Mouse (Mus musculus) MEL-GATA-1-ER (cell line): ENCODE results near the gene Myo18a.
A peak's percentile ranks its signal among the peaks of the same experiment; 100 is the strongest.

Experiments
- DNase-seq: peaks from one replicate; pipeline ENCODE4 v3.0.0-alpha.2; 2012; ENCODE audit warnings: low read depth; ENCODE audit errors: extremely low read depth

Myo18a gene

DNA sequence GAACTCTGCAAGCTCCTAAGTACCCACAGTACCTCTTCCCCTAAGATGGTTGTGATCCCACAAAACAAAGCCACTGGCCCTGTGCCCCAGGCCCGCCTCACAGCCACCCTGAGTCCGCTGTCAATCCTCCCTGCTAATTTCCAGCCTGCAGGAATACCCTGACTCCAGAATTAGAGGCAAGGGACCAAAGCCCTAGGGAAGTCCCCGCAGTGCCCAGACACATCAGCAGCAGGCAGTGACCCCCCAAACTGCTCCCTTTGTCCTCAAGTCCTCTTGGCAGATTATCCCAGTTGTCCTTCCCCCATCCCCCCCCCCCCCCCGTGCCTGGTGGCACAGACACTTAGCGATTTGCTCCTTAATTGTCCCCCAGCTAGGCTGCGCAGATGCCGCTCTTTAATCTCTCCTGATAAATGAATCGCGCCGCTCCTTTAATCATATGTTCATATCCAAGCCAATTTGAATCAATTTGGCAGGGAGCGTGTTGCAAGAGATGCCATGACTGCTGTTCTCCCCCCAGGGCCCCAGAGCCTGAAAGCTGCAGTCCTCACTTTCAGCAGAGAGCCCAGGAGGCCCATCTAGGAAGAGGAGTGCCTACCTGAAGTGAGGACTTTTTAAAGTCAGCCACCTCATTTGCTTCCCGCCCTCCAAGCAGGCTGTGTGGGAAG is 104.5 kb downstream of the Myo18a start:
- DNase-seq, result no peak

DNA sequence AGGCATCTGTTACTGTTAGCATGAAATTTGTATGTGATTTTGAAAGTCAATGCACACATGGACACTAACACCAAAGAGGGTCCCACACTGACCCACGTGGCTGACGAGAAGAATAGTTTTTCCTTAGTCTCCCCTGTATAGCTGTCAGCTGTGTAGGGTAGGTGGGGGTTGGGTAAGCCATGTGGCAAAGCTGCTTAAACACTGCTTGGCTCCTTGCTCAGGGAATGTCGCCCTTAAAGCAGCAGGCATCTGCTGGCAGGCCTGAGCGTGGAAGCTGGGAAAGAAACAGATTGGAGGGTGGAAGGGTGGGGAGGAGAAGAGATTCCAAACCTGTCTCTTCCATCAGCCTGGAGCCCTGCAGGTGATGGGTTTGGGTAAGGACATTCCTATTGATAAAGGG is 108.4 kb downstream of the Myo18a start:
- no peak for DNase-seq

DNA sequence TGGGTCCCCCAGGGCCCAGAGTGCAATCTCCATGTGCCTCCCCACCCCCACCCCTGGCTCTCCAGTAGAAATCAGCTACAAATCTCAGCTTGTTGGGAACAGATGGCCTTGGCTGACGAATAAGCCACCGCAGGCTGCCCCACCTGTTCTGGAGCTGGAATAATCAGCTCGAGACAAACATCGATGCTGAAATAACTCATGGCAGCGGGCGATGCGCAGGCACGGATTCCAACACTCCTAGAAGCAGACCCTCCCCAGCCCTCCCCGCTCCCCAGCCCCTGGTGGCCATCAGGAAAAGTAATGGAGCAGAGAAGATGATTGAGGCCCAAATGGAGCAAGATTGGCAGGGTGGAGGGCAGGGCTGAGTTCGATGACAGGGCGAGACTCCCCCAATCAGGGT is 109.2 kb downstream of the Myo18a start:
- no peak for DNase-seq

DNA sequence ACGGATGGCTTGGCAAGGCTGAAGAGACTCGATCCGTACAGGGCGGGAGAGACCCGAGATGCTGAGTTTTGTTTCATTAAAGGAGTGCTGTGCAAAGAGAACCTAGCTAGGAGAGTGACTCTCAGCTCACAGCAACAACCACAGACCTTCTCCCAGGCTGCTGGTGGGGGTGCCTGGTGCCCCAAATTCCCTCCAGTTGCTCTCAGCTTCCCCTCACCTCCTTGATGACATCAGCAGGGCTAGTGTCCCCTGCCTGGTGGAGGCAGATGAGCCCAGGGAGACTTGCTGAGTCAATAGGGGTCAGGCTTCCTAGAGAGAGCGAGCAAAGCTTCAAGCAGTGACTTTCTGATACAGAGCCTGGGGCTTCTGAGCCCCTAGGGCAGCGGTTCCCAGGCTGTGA is 109.6 kb downstream of the Myo18a start:
- DNase-seq, result no peak

DNA sequence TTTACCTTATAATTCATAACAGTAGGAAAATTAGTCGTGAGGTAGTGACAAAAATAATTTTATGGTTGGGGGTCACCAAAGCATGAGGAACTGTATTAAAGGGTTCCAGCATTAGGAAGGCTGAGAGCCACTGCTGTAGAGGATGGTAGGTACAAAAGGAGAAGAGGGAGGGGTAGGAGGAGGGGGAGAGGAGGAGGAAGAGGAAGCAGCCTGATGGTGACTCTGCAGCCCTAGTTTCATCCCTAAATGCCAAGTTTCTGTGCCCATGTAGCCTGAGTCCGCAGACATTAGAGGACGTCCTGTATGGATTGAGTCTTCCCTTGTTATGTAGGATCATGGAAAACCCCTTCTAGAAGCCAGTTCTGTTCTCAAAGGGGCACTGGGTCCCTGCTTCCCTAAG is 110.1 kb downstream of the Myo18a start:
- no peak for DNase-seq

DNA sequence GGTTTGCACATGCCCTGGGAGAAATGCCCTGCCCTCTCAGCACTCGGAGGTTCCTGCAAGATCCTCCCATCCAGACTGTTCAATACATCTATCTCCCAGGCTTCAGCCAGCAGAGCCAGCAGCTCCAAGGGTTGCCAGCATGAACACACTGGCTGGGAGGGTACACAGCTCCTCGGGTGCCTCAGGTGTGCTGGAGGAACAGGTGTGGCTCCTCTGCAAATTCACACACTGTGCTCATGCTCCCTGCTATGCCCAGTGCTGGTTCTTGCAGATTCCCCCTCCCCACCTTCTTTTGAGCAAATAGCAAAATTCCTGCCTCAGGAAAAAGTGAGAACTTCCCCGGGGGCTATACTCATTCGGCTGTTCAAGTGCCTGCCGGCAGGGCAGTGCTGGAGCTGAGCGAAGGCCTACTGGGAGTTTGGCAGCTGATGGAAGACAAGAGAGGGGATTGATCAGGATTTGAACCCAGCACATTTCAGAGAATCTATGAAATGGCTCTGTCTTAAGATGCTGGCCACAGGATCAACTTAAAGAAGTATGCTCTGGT is 111.7 kb downstream of the Myo18a start:
- no peak for DNase-seq

DNA sequence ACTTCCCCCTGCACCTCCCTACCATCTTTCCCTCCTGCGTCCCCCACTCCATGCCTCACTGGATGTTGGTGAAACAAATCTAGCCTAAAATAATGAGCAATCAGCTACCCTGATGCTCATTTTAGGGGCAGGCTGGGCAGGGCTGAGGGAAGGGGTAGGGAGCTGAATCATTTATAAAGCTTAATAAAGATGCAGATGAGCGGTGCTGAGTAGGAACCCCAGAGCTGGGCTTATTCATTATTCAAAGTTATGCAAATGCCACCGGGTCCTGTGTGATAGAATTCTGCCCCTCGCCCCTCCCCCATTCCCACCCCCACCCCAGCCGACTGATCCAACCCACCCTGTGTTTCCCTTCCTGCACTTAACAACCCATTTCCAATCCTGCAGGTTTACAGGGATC is 112.2 kb downstream of the Myo18a start:
- DNase-seq, result no peak

DNA sequence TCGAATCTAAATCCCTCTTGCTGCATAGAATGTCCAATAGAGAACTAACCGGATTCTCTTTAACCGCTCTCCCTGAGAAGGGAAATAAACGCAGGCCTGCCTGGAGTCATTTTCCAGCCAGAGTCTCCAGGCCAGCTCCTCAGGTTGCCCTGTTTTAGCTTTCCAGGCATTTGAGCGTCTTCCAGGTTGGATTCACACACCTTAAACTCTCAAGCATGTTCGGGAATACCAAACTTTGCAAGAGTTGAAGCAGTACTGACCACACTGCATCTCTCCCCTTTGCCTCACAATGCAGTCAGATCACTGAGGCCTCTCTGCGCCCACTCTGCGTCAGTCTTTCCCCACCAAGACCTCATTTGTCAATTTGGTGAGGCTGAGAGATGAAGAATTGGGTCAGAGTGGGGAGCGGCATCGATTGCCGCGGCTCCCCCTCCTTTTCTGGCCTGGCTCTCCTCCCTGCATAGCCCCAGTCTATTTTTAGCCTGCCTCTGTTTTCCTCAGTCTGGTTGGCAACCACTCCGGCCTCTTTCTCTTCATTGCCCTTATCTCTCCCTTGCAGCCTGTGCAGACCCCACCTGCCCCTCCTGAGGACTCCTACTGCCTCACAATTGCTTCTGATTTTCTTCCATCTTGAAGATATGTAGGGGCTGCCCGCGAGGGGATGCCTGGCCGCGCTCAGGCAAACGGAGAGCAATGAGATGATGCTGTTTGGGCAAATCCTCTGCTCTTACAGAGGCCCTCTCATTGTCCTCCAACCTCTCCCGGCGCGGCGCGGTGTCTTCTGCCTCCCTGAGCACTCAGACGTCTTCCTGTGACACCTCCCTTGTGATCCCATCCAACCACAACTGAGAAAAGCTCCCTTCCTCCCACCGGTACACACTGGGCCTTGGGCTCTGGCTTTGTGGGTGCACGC is 113.1 kb downstream of the Myo18a start:
- peak; percentile 39 for DNase-seq

DNA sequence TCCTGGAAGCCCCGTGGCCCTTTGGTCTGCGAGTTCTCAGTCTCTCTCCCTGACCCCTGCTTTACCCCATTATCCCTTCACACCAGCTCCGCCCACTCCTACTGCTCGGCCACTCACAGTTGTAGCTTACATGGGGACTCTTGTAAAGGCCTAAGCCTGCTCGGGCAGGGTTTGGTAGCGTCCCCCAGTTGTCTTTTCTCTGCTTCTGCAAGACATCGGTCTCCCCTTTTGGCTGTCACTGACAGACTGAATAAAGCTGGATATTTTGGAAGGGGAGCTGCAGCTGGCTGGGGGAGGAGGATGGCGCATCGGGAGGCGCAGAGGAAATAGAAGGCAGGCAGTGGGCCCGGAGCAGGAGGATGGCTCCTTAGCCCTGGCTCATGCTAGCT is 113.7 kb downstream of the Myo18a start:
- no peak for DNase-seq

DNA sequence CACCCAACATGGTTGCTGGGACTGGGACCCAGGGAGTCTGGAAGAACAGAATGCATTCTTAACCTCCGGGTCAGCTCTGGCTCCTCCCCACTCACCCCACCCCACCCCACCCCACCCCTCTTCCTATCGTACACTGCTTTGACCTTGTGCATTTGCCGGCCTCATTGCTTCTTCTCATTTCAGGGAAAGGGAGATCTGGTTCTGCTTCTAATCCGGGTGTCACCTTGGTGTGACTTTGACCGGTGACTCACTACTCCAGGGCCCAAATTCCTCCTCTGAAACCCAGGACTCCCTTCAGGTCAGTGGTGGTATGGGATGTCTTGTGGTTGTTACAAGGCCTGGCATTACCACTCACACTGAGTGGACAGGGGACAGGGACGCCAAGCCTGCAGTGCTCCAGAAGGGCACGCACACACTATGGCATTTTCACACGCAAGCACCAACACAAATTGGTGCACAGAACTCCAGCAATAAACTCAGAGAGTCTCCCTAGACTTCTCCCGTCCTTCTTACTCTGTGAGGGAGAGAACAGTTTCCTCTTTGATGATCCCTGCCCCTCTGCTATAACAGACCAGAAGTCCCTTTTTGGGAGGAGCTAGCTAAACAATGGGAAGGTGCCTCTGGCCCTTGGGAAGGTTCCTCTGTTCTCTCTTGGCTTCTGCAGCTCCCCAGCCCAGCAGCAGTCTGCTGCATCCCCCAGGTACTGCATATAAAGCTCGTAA is 121.6 kb downstream of the Myo18a start:
- DNase-seq, result no peak

DNA sequence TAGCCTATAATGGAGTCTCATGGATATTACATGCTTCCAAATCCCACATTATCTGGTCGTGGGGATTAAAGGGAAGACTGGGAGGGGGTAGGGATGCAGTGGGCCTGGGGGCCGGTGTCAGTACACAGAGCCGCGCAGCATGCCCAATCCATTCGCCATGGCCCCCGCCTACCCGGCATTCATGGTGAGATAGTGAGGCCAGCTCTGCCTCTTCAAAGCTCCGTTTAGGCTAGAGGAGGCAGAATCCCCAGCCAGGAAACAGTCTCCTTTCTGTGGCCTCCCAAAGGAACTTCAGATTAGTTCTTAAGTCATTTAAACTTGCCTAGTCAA is 122.2 kb downstream of the Myo18a start:
- no peak for DNase-seq

DNA sequence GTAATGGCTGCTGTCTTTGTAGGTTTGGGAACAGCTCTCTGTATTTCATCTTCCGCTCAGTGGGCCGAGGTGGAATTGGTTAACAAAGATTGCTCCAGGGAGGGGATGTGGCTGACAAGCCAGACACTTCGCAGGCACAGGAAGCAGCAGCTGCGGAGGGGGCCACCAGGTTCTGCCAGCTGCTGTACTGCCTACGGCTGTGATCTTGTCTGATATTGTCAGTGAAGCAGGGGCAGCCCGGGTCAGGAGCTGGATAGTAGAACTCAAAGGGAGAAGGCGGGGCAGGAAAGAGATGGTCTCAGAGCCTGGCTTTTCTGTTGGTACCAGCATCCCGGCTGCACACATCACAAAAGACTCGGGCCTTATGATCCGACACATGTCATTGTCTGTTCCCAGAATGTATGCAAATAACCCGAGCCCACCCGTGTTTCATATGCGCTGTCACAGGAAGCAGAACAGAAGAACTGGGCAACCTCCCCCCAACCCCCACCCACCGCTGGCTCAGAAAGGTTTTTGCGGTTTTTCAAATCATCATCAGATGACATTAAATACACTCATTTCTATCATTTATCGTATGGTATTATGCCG is 124.4 kb downstream of the Myo18a start:
- DNase-seq, result no peak

DNA sequence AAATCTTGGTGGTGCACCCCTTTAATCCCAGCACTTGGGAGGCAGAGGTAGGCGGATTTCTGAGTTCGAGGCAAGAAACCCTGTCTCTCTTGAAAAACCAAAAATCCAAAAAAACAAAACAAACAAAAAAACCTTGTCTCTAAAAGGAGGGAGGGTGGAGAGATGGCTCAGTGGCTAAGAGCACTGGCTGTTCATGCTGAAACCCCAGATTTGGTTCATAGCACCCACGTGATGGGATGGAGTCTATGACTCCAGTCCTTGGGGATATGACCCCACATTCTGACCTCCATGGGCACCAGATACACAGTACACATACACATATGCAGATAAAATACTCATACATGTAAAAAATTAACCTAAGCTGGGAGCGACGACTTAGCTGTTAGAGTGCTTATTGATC is 125.8 kb downstream of the Myo18a start:
- no peak for DNase-seq

DNA sequence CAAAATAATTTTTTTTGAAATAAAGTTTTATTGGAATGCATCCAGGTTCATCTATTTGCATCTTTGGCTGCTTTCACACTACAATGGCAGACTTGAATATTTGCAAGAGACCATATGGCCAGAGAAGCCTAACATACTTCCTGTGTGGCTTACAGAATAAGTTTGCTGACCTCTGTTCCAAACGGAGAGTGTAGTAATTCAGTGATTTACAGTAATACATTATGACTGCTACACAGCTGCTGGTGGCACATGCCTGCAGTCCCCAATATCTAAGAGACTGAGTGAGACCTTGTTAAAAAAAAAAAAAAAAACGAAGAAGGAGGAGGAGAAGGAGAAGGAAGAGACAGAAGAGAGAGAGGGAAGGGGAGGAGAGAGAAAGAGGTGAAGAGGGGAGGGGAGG is 126.4 kb downstream of the Myo18a start:
- no peak for DNase-seq

DNA sequence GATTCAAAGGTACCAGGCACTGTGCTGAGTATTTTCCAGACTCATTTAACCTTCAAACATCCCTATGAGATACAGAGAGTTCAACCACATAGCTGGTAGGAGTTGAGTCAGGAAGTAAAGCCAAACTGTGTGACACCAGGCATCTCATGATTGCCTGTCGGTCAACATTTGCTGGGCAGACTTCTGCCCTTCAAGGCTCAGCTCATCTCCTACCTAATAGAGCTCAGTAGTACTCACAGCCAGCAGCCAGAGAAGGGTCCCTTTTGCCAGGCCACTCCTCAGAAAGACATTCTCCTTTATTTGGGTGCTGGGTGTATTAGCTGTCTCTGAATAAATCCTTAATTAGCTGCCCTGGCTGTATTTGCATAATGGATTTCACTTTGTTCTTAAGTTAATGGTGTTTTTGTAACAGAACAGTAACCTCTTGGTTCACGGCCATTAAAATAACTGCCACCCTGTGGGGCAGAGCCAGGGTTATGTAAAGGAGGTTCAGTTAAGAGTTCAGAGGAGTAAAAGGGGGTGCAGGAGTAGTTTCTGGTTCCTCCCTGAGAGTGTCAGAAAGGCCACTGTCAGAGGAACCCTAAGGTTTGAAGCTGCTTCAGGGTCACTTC is 127.7 kb downstream of the Myo18a start:
- no peak for DNase-seq

DNA sequence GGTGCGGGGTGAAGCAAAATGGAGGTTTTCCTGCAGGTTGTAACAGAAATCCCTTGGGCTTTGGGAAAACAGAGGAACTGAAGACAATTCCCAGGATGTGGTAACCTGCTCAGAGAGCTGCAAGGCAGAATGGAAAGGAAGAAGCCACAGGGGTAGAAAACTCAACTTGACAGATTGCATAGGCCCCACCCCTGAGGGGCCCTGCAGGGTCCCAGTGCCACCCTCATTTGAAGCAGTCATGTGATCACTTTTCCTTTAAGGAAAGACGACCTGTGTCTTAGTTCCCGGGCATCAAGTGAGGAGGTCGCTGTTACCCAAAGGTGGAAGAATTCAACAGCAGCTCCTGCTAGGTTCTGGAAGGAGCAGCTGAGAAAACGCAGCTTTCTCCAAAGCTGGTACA is 129.8 kb downstream of the Myo18a start:
- no peak for DNase-seq

DNA sequence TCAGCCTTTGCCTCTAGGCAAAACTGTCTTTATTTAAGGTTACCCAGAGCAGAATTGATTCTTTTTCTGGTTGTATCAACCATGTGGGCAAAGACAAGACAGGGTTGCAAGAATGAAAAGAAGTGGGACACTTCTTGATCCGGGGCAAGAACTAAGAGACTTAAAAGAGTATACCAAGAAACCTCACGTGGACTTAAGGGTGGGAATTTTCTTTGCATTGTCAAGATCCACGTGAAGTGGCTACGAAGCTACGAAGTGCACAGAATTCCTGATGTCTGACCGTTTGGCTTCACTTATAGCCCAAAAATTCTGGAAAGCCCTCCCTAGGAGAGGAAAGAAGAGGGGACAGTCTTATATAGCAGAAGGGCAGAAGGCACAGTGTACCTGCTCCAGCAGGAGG is 130.2 kb downstream of the Myo18a start:
- no peak for DNase-seq

DNA sequence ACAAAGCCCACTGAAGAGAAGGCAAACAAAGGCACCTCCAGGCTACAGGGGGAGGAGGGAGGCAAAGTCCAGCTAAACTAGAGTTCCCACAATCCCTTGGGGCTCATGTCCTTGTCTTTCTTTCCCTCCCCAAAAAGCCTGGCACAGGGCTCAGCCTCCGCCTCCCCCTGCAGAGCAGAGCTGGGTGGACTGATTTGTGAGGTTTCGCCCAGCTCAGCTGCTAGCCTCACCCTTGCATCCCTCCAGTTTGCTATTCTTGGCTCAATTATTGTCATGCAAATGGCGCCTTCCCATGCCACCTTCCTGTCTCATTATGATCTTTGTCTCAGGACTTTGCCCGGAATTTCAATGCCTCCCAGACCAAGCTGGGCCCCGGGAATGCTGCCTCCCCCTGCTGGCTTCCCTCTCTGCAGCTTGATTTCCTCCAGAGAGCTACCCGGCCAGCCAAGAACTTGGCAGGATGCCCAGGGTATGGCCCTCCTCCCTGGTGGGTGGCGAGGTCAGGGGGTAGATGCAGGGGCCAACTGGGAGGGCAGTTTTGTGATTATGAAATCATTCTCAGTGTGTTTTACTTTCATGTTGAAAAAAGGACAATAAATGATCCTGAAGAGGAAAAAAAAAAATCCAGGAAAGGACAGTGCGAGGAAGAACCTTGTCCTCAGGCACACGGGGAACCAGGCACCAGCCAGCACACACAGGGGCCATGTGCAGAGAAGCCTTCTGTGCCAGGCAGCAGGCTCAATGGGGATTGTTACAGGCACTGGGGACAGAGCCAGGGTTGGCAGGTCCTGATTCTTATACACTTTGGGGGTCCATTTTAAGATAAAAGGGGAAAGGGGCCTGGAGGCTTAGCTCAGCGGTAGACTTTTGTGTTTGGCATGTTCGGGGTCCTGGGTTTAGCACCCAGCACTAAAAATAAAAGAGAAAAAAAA is 131.0 kb downstream of the Myo18a start, which contains the start of gene Pipox:
Pipox (minus strand) TSS at position 310 of the 932 bp plus-strand sequence.
- no peak for DNase-seq

DNA sequence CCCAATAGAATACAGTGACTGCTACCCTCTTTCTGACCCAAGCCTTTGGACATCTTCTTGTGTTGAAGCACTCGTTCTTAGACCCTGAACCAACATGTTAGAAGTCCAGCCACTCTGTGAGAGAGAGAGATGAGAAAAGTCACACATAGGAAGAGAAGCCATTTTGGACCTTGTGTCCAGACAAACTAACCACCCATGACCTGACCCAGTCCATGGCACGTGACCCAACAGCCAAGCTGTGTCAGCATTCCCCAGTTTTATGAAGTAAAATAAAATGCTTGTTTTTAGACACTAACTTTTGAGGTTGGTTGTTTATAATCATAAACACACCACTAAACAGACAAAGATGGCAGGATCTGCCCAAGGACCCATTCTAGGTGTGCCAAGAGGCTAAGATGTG is 131.9 kb downstream of the Myo18a start:
- DNase-seq, result no peak

DNA sequence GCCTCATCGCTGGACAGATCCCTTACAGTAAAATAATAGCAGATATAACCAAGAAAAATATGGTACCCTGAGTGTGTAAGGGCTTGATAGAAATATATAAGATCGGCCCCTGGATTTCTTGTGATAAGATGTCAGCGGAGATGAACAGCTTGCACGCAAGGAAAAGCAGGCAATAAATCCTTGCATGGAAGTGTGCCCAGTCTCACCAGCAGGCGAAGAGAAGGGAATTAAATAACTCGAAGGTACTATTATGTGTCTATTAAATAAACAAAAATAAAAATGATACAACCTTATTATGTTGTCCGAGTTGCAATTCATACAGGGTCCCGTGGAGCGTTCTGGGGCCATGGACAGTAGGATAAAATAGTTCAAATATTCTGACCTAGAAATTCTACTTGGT is 133.0 kb downstream of the Myo18a start:
- DNase-seq, result no peak
